Mouse (Mus musculus) embryonic facial prominence, embryonic 14.5 days (tissue): ENCODE results near the gene Necab2. TPM values are rescaled to one million over a fixed set of nuclear protein-coding genes. Genes with fewer than 3 reads are reported as not detected.
A peak's percentile ranks its signal among the peaks of the same experiment; 100 is the strongest.

Source experiments
- ATAC-seq: fragments of 200-750 bp; cut with Nextera tagmentation; 2 replicates; pipeline ENCODE4 v1.8.0; 2017; ENCODE audit warnings: low read depth, moderate number of reproducible peaks, moderate TSS enrichment
- DNase-seq: peaks from one replicate; pipeline ENCODE4 v3.0.0-alpha.2; 2015; ENCODE audit warnings: low spot score
- H3K27ac ChIP-seq: fragments of 300-500 bp; sonication (generic); replicated peaks from 2 replicates; pipeline ENCODE4 v1.5.1; 2014; ENCODE audit warnings: low read depth, mild to moderate bottlenecking, low read length, moderate library complexity
- H3K27me3 ChIP-seq: fragments of 300-500 bp; sonication (generic); replicated peaks from 2 replicates; pipeline ENCODE4 v1.6.1; 2014; ENCODE audit warnings: low read length; ENCODE audit not compliant: control insufficient read depth, insufficient read depth
- H3K36me3 ChIP-seq: fragments of 300-500 bp; sonication (generic); 2 replicates; pipeline ENCODE4 v1.6.1; 2014; ENCODE audit warnings: low read length, mixed read lengths; ENCODE audit not compliant: control insufficient read depth, insufficient read depth
- H3K4me1 ChIP-seq: fragments of 300-500 bp; sonication (generic); 2 replicates; pipeline ENCODE4 v1.6.1; 2014; ENCODE audit warnings: antibody characterized with exemption, low read length; ENCODE audit not compliant: control insufficient read depth, insufficient read depth
- H3K4me2 ChIP-seq: fragments of 300-500 bp; sonication (generic); 2 replicates; pipeline ENCODE4 v1.6.1; 2014; ENCODE audit warnings: low read depth, mild to moderate bottlenecking, low read length, moderate library complexity, mixed read lengths
- H3K4me3 ChIP-seq: fragments of 300-500 bp; sonication (generic); 2 replicates; pipeline ENCODE4 v1.5.1; 2014; ENCODE audit warnings: low read depth, mild to moderate bottlenecking, low read length
- H3K9ac ChIP-seq: fragments of 300-500 bp; sonication (generic); 2 replicates; pipeline ENCODE4 v1.6.1; 2014; ENCODE audit warnings: low read depth, mild to moderate bottlenecking, low read length, moderate library complexity, mixed read lengths
- H3K9me3 ChIP-seq: fragments of 300-500 bp; sonication (generic); 2 replicates; pipeline ENCODE4 v1.6.1; 2016; ENCODE audit warnings: low read length; ENCODE audit not compliant: control insufficient read depth
- WGBS: fragments of 180-500 bp; shearing (Covaris S2); extraction: QIAGEN DNeasy Blood & Tissue Kit; methylation state at CpG from one replicate; pipeline ENCODE4 v1.1.7; 2014; 5-methylcytosine and 5-hydroxymethylcytosine counted together
- polyA plus RNA-seq: library from polyadenylated mRNA; unstranded; fragments of >200 nt; fragmentation: Nextera tagmentation; extraction: Ambion mirVana; gene quantifications from 2 replicates; pipeline ENCODE4 v1.2.1, GENCODE M21; 2014

The Necab2 gene
- polyA plus RNA-seq, 1 experiment from 2014 or later, result 3.2 TPM

DNA sequence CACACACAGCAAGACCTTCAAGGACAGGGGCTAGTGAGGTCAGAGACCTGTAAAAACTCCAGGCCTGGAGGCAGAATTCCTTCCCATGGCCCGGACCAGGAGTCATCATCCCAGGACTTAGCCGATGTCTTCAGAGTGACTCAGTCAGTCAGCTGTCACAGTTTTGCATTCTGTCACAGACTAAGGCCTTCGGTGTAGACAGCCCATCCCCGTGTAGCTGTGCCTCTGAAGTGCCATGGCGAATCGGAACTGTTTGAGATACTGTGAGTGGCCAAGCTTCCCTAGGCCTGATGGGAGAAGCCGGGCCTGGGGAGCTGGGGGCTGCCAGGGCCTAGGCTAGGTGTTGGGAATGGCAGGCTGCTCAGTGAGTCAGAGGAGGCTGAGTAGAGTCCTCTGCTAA, 15.8 kb upstream of the Necab2 start:
- Histone ChIP-seq H3K9ac (no peak overlapping the region), H3K27ac (no peak overlapping the region), H3K4me2 (no peak overlapping the region), H3K4me1 (peaks cover 5% of the 10 kb centered on the region; the same call in 1 of the 2 replicates), H3K36me3 (no peaks in the 10 kb centered on the region), H3K9me3 (no peaks in the 10 kb centered on the region), H3K4me3 (no peak overlapping the region), H3K27me3 (no peaks in the 10 kb centered on the region)
- DNase-seq (no peak), ATAC-seq (no peak)
- WGBS, result 75% methylated on average over 7 of the region's 7 CpGs

DNA sequence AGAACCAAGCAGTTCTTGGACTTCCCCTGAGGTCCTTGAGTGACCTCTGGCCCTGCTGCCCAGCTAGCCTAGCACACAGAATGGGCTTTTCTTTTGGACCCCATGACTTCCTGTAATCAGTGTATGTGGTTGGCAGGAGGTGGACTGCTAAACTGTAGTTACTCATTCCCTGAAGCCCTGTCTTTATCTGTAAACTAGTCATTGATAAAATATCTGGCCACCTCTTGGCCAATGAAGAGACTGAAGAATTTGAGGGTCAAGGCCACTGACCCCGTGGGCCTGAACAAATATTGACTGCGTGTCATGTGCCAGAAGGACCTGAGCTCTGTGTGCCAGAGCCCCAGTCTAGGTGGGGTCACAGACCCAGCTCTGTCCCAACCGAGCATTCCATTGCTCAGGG, 14.1 kb upstream of the Necab2 start:
- H3K4me3 ChIP-seq, result no peak overlapping the region
- H3K27ac ChIP-seq, result no peak overlapping the region
- H3K4me2 ChIP-seq, result no peak overlapping the region
- peaks cover 5% of the 10 kb centered on the region for H3K4me1 ChIP-seq
- no peaks in the 10 kb centered on the region for H3K36me3 ChIP-seq
- no peak overlapping the region for H3K9ac ChIP-seq
- 33% methylated on average over 3 of the region's 3 CpGs for whole genome bisulfite sequencing
- ATAC-seq (no peak), DNase-seq (no peak)
- H3K9me3 ChIP-seq, result no peaks in the 10 kb centered on the region
- no peaks in the 10 kb centered on the region for H3K27me3 ChIP-seq

GRCm38 (mm10) chr8:119433582-119434174, 12.8 kb upstream of the Necab2 start, which contains the start of gene Osgin1:
TSS of gene Osgin1 (plus strand) at chr8:119434124.
- no peaks in the 10 kb centered on the region for H3K36me3 ChIP-seq
- H3K27me3 ChIP-seq, result no peaks in the 10 kb centered on the region
- no peaks in the 10 kb centered on the region for H3K9me3 ChIP-seq
- H3K4me2 ChIP-seq, result no peak within 1 kb of the TSS
- peaks cover 1% of the 10 kb centered on the region; the same call in 1 of the 2 replicates for H3K4me1 ChIP-seq
- 92% methylated on average over 13 of the region's 13 CpGs for WGBS
- no peak within 1 kb of the TSS for H3K4me3 ChIP-seq
- ATAC-seq (no peak), DNase-seq (no peak)
- H3K27ac ChIP-seq, result no peak within 1 kb of the TSS
- H3K9ac ChIP-seq, result no peak within 1 kb of the TSS

DNA sequence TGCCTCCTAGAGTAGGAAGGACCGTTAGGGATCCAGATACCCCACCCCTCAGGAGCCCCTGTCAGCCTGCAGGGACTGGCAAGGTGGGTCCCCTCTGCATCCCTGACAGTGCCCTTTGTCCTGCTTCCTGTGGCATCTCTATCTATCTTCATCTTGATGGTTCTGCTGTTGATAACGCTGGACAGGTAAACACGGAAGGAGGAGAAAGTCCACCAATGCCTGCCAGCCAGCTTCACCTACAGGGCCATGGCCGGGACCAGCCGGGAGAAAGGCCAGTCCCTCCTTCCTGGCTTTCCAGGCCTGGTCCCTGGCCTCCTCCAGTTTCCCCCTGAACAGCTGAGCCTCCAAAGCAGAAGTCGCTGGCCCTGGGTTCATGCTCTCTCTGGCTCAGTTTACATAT, 11.9 kb upstream of the Necab2 start:
- no peak overlapping the region for H3K4me3 ChIP-seq
- no peaks in the 10 kb centered on the region for H3K27me3 ChIP-seq
- H3K4me2 ChIP-seq, result no peak overlapping the region
- H3K36me3 ChIP-seq, result no peaks in the 10 kb centered on the region
- no peaks in the 10 kb centered on the region for H3K9me3 ChIP-seq
- no peak overlapping the region for H3K27ac ChIP-seq
- H3K9ac ChIP-seq, result no peak overlapping the region
- 78% methylated on average over 6 of the region's 6 CpGs for WGBS
- no peak for DNase-seq
- no peaks in the 10 kb centered on the region; the same call in 1 of the 2 replicates for H3K4me1 ChIP-seq
- no peak for ATAC-seq

DNA sequence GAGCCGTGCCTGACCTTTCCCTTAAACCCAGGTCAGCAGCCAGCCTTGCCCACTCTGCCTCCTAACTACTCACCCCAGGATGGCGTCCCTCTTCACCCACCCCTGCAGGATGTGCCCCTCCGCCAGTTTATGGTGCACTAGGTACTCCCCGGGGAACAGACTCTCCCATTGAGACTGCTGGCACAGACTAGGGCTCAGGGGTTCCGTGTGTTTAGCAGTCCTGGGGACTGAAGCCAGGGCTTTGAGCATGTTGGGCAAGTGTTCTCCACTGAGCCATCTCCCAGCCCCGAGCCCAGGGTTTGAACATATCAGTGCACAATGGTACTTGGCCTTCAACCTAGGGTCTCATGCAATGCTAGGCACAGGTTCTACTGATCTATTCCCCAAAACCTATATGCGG, 11.0 kb upstream of the Necab2 start:
- Histone ChIP-seq H3K9ac (no peak overlapping the region), H3K27ac (no peak overlapping the region)
- 82% methylated on average over 7 of the region's 7 CpGs for WGBS

GRCm38 (mm10) chr8:119436331-119436730, 10.2 kb upstream of the Necab2 start:
- no peak for DNase-seq
- H3K4me2 ChIP-seq, result no peak overlapping the region
- H3K27me3 ChIP-seq, result no peaks in the 10 kb centered on the region
- H3K9me3 ChIP-seq, result no peaks in the 10 kb centered on the region
- H3K36me3 ChIP-seq, result no peaks in the 10 kb centered on the region
- no peak for ATAC-seq
- no peak overlapping the region for H3K9ac ChIP-seq
- WGBS, result 86% methylated on average over 10 of the region's 10 CpGs
- no peak overlapping the region for H3K4me3 ChIP-seq
- no peak overlapping the region for H3K27ac ChIP-seq
- peaks cover 9% of the 10 kb centered on the region for H3K4me1 ChIP-seq

More for the DNA sequence above, 11.0 kb upstream of the Necab2 start:
- Histone ChIP-seq H3K4me1 (peaks cover 3% of the 10 kb centered on the region), H3K4me2 (no peak overlapping the region), H3K27me3 (no peaks in the 10 kb centered on the region), H3K4me3 (no peak overlapping the region), H3K9me3 (no peaks in the 10 kb centered on the region), H3K36me3 (no peaks in the 10 kb centered on the region)
- DNase-seq (no peak), ATAC-seq (no peak)

GRCm38 (mm10) chr8:119436933-119437332, 9.6 kb upstream of the Necab2 start:
- H3K27ac ChIP-seq, result no peak overlapping the region
- H3K9me3 ChIP-seq, result no peaks in the 10 kb centered on the region
- H3K9ac ChIP-seq, result no peak overlapping the region
- peaks cover 9% of the 10 kb centered on the region for H3K4me1 ChIP-seq
- ATAC-seq (no peak), DNase-seq (peak; percentile 39)
- H3K36me3 ChIP-seq, result no peaks in the 10 kb centered on the region
- H3K27me3 ChIP-seq, result no peaks in the 10 kb centered on the region
- no peak overlapping the region for H3K4me2 ChIP-seq
- 16% methylated on average over 9 of the region's 9 CpGs for WGBS
- H3K4me3 ChIP-seq, result 0 out of 2 replicates have a peak overlapping the region, but pooled peaks have one; percentile 7

- no peak overlapping the region for H3K27ac ChIP-seq
Measured at GRCm38 (mm10) chr8:119437506-119437905, 9.0 kb upstream of the Necab2 start.

DNA sequence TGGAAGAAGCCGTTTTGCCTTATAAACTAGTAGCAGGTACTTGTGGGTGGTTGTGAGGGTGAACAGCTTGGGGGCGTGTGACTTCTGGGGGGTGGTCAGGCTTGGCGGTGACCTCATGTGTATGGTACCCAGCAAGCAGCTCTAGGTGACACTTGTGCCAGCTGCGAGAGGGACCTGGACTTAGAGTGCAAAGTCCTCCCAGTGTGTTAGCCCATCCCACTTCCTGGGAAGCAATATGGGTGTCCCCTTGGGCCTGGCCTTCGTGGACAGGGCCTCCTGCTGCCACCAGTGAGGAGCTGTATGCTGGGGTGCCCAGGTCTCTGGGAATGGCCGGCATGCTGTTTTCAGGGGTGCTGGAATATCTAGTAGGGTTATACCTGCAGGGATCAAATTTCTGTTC, 7.6 kb upstream of the Necab2 start:
- H3K9me3 ChIP-seq, result no peaks in the 10 kb centered on the region
- DNase-seq, result no peak
- no peak overlapping the region for H3K4me2 ChIP-seq
- H3K4me3 ChIP-seq, result no peak overlapping the region
- no peak overlapping the region for H3K9ac ChIP-seq
- 76% methylated on average over 6 of the region's 6 CpGs for WGBS
- H3K27me3 ChIP-seq, result no peaks in the 10 kb centered on the region
- no peaks in the 10 kb centered on the region for H3K36me3 ChIP-seq
- no peak overlapping the region for H3K27ac ChIP-seq
- ATAC-seq, result no peak
- peaks cover 9% of the 10 kb centered on the region for H3K4me1 ChIP-seq

More at GRCm38 (mm10) chr8:119437506-119437905, 9.0 kb upstream of the Necab2 start:
- H3K36me3 ChIP-seq, result no peaks in the 10 kb centered on the region
- WGBS, result 63% methylated on average over 10 of the region's 11 CpGs
- no peak overlapping the region for H3K9ac ChIP-seq
- no peaks in the 10 kb centered on the region for H3K27me3 ChIP-seq
- no peaks in the 10 kb centered on the region for H3K9me3 ChIP-seq
- H3K4me3 ChIP-seq, result 0 out of 2 replicates have a peak overlapping the region, but pooled peaks have one; percentile 7
- ATAC-seq (no peak), DNase-seq (no peak)
- H3K4me1 ChIP-seq, result peaks cover 9% of the 10 kb centered on the region
- H3K4me2 ChIP-seq, result no peak overlapping the region
